Mouse (Mus musculus): ENCODE measurements at regions not wholly inside any gene's neighbourhood (a gene's known extent, or its start where the extent isn't known, plus 50 kb on each side); places are given as distances from the start of the nearest gene placed in this dataset.
A peak's percentile ranks its signal among the peaks of the same experiment; 100 is the strongest.

- Histone ChIP-seq H3K4me2 (replicated peaks; ENCODE audit: low read depth, low read length) (no peak overlapping the region), H3K27me3 (replicated peaks; ENCODE audit: insufficient read depth, low read length) (no peaks in the 10 kb centered on the region), H3K27ac (ENCODE audit: low read length) (no peak overlapping the region), H3K9me3 (ENCODE audit: low read length) (no peaks in the 10 kb centered on the region), H3K4me3 (ENCODE audit: low read depth, low read length) (no peak overlapping the region), H3K9ac (replicated peaks; ENCODE audit: low read depth) (no peak overlapping the region), H3K36me3 (ENCODE audit: insufficient read depth, low read length) (no peaks in the 10 kb centered on the region), H3K4me1 (ENCODE audit: insufficient read depth, low read depth, low read length) (no peaks in the 10 kb centered on the region)
- WGBS, result 58% methylated on average over 3 of the region's 3 CpGs
- TF ChIP-seq EP300 (IDR thresholded peaks at IDR 0.05), result no peak
- TF ChIP-seq CTCF (IDR thresholded peaks at IDR 0.05), result no peak
- DNase-seq (ENCODE audit: low spot score) (no peak), ATAC-seq (no peak)
Measured at GRCm38 (mm10) chr6:98483319-98484123, 141.0 kb upstream of the Gm765 start.

GRCm38 (mm10) chr6:98482319-98482718, 139.8 kb upstream of the Gm765 start:
- H3K4me1 ChIP-seq (ENCODE audit: insufficient read depth, low read depth, low read length), result no peaks in the 10 kb centered on the region
- H3K36me3 ChIP-seq (ENCODE audit: insufficient read depth, low read length), result no peaks in the 10 kb centered on the region
- H3K9ac ChIP-seq (replicated peaks; ENCODE audit: low read depth), result no peak overlapping the region
- H3K27me3 ChIP-seq (replicated peaks; ENCODE audit: insufficient read depth, low read length), result no peaks in the 10 kb centered on the region
- no peak overlapping the region for H3K4me2 ChIP-seq (replicated peaks; ENCODE audit: low read depth, low read length)
- ATAC-seq (no peak), DNase-seq (ENCODE audit: low spot score) (no peak)
- H3K27ac ChIP-seq (ENCODE audit: low read length), result no peak overlapping the region
- no peaks in the 10 kb centered on the region for H3K9me3 ChIP-seq (ENCODE audit: low read length)
- TF ChIP-seq EP300 (IDR thresholded peaks at IDR 0.05) (no peak), CTCF (IDR thresholded peaks at IDR 0.05) (no peak)
- H3K4me3 ChIP-seq (ENCODE audit: low read depth, low read length), result no peak overlapping the region
- 70% methylated on average over 2 of the region's 2 CpGs for WGBS

- no peak overlapping the region for H3K9ac ChIP-seq (replicated peaks; ENCODE audit: low read depth)
- DNase-seq (ENCODE audit: low spot score) (no peak), ATAC-seq (no peak)
- no peaks in the 10 kb centered on the region for H3K4me1 ChIP-seq (ENCODE audit: insufficient read depth, low read depth, low read length)
- no peaks in the 10 kb centered on the region for H3K27me3 ChIP-seq (replicated peaks; ENCODE audit: insufficient read depth, low read length)
- H3K36me3 ChIP-seq (ENCODE audit: insufficient read depth, low read length), result no peaks in the 10 kb centered on the region
- no peak overlapping the region for H3K4me3 ChIP-seq (ENCODE audit: low read depth, low read length)
- no peak for TF ChIP-seq CTCF (IDR thresholded peaks at IDR 0.05)
- no peaks in the 10 kb centered on the region for H3K9me3 ChIP-seq (ENCODE audit: low read length)
- H3K4me2 ChIP-seq (replicated peaks; ENCODE audit: low read depth, low read length), result no peak overlapping the region
- H3K27ac ChIP-seq (ENCODE audit: low read length), result no peak overlapping the region
Measured at GRCm38 (mm10) chr6:98467563-98467962, 125.0 kb upstream of the Gm765 start.

- no peaks in the 10 kb centered on the region for H3K4me1 ChIP-seq (ENCODE audit: insufficient read depth, low read depth, low read length)
Measured at GRCm38 (mm10) chr6:98452277-98452676, 109.7 kb upstream of the Gm765 start.

GRCm38 (mm10) chr6:98435676-98436075, 93.1 kb upstream of the Gm765 start:
- H3K9ac ChIP-seq (replicated peaks; ENCODE audit: low read depth), result no peak overlapping the region
- 24% methylated on average over 6 of the region's 6 CpGs for WGBS

More at GRCm38 (mm10) chr6:98452277-98452676, 109.7 kb upstream of the Gm765 start:
- no peaks in the 10 kb centered on the region for H3K36me3 ChIP-seq (ENCODE audit: insufficient read depth, low read length)
- TF ChIP-seq CTCF (IDR thresholded peaks at IDR 0.05) (no peak), EP300 (IDR thresholded peaks at IDR 0.05) (no peak)
- no peak overlapping the region for H3K4me2 ChIP-seq (replicated peaks; ENCODE audit: low read depth, low read length)
- ATAC-seq (no peak), DNase-seq (ENCODE audit: low spot score) (peak; percentile 43)
- H3K4me3 ChIP-seq (ENCODE audit: low read depth, low read length), result no peak overlapping the region
- no peak overlapping the region for H3K27ac ChIP-seq (ENCODE audit: low read length)
- H3K9me3 ChIP-seq (ENCODE audit: low read length), result no peaks in the 10 kb centered on the region
- no peaks in the 10 kb centered on the region for H3K27me3 ChIP-seq (replicated peaks; ENCODE audit: insufficient read depth, low read length)
- H3K9ac ChIP-seq (replicated peaks; ENCODE audit: low read depth), result no peak overlapping the region
- 36% methylated on average over 7 of the region's 7 CpGs for WGBS

GRCm38 (mm10) chr6:98433286-98433685, 90.7 kb upstream of the Gm765 start:
- Histone ChIP-seq H3K4me1 (ENCODE audit: insufficient read depth, low read depth, low read length) (no peaks in the 10 kb centered on the region), H3K9me3 (ENCODE audit: low read length) (no peaks in the 10 kb centered on the region), H3K4me3 (ENCODE audit: low read depth, low read length) (no peak overlapping the region), H3K9ac (replicated peaks; ENCODE audit: low read depth) (no peak overlapping the region), H3K36me3 (ENCODE audit: insufficient read depth, low read length) (no peaks in the 10 kb centered on the region), H3K27ac (ENCODE audit: low read length) (no peak overlapping the region), H3K4me2 (replicated peaks; ENCODE audit: low read depth, low read length) (no peak overlapping the region), H3K27me3 (replicated peaks; ENCODE audit: insufficient read depth, low read length) (0 out of 2 replicates have a peak, but pooled peaks cover 3% of the 10 kb centered on the region)
- no peak for ATAC-seq
- WGBS, result 54% methylated on average over 6 of the region's 6 CpGs
- DNase-seq (ENCODE audit: low spot score), result no peak
- TF ChIP-seq EP300 (IDR thresholded peaks at IDR 0.05) (no peak), CTCF (IDR thresholded peaks at IDR 0.05) (no peak)

More at GRCm38 (mm10) chr6:98435676-98436075, 93.1 kb upstream of the Gm765 start:
- TF ChIP-seq EP300 (IDR thresholded peaks at IDR 0.05) (no peak), CTCF (IDR thresholded peaks at IDR 0.05) (no peak)
- DNase-seq (ENCODE audit: low spot score) (no peak), ATAC-seq (no peak)
- H3K9me3 ChIP-seq (ENCODE audit: low read length), result no peaks in the 10 kb centered on the region
- no peaks in the 10 kb centered on the region for H3K36me3 ChIP-seq (ENCODE audit: insufficient read depth, low read length)
- 0 out of 2 replicates have a peak, but pooled peaks cover 3% of the 10 kb centered on the region for H3K27me3 ChIP-seq (replicated peaks; ENCODE audit: insufficient read depth, low read length)
- H3K27ac ChIP-seq (ENCODE audit: low read length), result no peak overlapping the region
- H3K4me1 ChIP-seq (ENCODE audit: insufficient read depth, low read depth, low read length), result no peaks in the 10 kb centered on the region
- H3K4me2 ChIP-seq (replicated peaks; ENCODE audit: low read depth, low read length), result no peak overlapping the region
- H3K4me3 ChIP-seq (ENCODE audit: low read depth, low read length), result no peak overlapping the region

Data from lung, postnatal 0 days (tissue).